Mouse (Mus musculus) kidney, adult 2 months (tissue): ENCODE results near the gene Cfap70.

ENCODE experiments used
- CTCF ChIP-seq: fragments of 200-500 bp; conservative IDR thresholded peaks from 2 replicates; pipeline ENCODE4 v1.5.1; 2011; ENCODE audit warnings: low read depth, mild to moderate bottlenecking, control low read depth, low read length, moderate library complexity, mixed read lengths; ENCODE audit not compliant: insufficient read depth, insufficient read length
- POLR2A ChIP-seq: fragments of 200-500 bp; IDR thresholded peaks from one replicate; pipeline ENCODE4 v1.6.1; 2011; ENCODE audit warnings: low read depth, low read length, control low read depth

- TF ChIP-seq CTCF (no peak), POLR2A (no peak)
Observed at GRCm38 (mm10) chr14:20477261-20478025, 25.4 kb upstream of the Cfap70 start.
